Mouse (Mus musculus) cerebellum, adult 11-12 months (tissue): ENCODE measurements around the gene Gpr39.
A peak's percentile ranks its signal among the peaks of the same experiment; 100 is the strongest.

ENCODE experiments used
- DNase-seq: peaks from one replicate; pipeline ENCODE4 v3.0.0; 2022

Gene Gpr39

DNA sequence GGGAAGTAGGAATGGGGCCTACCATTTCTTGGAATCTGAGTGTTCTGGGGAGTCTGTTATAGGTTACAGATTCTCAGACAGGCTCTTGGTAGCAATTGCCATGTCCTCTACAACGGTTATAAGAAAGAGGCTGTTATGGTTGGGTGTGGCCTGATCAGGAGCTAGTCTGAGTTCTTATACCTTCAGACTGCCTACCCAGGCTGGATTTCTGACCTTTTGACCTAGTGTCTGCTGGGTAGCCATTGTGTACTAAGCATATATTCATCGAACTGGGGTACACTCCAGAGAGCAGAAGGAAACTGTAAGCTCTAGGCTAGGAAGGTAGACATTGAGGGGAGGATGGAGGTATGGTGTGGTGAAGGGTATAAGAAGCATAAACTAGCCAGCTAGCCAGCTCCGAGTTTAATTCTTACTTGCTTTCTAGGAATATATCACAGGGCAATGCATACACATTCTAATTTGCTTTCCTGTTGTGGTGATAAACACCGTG, 24.4 kb downstream of the Gpr39 start:
- no peak for DNase-seq

DNA sequence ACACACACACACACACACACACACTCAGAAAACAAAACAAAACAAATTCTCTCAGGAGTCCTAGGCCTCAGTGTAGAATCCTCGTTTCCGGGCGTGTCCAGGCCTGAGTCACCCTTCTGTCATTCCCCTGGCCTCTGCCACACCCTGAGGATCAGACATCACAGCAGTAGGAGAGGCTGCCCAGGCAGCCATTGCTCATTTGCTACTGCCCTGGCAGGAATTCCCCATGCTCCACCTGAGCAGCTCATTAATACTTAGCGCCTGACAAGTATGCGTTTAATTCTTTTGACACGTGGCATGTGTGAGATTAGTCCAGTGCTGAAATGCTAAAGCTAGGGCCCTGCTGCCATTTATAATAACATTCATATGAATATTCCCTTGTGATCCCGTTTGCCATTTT, 25.0 kb downstream of the Gpr39 start:
- DNase-seq: no peak

DNA sequence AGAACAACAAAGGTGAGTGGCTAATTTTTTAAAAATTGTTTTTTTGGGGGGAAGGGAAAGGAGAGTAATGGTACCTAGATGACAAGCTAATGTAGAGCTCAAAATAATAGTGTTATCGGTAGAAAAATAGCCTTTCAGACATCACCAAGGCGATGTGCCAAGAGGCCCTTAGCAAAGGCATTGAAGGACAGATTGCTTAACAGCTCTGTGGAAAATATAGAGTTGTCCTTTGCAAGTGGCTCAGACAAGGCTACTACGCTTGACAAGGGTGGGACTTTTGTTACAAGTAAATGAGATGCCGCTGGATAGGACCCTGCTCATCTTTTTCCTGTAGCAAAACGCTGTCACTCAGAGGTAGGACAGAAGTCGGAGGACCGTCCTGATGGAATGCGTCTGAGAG, 25.5 kb downstream of the Gpr39 start:
- no peak for DNase-seq

GRCm38 (mm10) chr1:125705412-125705811, 28.6 kb downstream of the Gpr39 start:
- no peak for DNase-seq

GRCm38 (mm10) chr1:125715286-125715685, 38.5 kb downstream of the Gpr39 start:
- no peak for DNase-seq

DNA sequence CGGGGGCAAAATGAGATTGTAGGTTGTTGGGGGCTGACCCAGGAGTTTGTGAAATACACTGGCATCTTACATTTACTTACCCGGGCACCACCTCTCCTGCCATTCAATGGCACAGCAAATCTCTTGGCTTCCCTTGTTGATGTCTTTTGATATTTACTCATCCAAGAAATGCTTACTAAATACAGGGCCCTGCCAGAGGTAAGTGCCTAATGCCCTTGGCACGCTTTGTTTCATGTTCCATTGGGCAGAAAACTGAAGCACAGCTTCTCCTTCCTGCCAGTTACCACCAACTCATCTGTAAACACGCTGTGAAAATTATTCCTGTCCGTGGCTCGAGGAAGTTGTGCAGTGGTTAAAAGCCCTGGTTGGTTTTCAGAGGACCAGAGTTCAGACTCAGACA, 39.4 kb downstream of the Gpr39 start:
- no peak for DNase-seq

DNA sequence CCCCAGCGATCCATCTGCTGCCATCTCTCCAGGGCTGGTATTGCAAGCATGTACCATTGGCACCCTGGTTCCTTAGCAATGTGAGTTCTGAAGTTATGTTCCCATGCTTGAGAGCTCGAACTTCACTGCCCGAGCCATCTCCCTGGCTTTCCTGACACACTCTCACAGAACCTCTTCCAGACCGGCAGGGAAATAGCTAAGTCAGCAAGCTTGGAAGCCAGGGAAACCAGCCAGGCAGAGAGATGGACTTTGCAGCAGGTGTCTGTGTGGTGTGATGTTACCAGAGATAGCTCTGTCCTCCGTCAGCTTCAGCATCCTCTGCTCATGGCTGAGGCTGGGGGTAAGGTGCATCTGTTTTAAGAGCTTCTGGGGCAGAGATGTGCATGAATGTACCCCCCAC, 41.1 kb downstream of the Gpr39 start:
- no peak for DNase-seq

- no peak for DNase-seq
Measured at GRCm38 (mm10) chr1:125719127-125719526, 42.3 kb downstream of the Gpr39 start.

GRCm38 (mm10) chr1:125721104-125721758, 44.4 kb downstream of the Gpr39 start:
- no peak for DNase-seq

DNA sequence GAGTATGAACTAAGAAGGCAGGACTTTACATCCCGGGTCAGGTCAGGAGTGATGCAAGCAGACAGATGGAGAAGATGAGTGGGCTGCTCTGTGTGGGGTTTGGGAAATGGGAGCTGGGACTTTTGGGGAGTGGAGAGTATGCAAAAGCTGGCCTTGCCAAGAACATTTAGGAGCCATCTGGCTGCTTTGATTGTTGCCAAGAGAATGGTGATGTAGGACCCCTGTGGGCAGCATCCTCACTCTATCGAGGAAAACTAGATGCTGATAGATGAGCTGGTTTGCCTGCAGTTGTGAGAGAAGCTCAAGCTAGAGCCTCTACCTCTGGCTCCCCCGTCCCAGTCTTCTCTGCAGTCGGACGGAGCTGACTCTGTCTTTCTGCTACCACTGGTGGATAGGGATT, 47.5 kb downstream of the Gpr39 start:
- DNase-seq: no peak

DNA sequence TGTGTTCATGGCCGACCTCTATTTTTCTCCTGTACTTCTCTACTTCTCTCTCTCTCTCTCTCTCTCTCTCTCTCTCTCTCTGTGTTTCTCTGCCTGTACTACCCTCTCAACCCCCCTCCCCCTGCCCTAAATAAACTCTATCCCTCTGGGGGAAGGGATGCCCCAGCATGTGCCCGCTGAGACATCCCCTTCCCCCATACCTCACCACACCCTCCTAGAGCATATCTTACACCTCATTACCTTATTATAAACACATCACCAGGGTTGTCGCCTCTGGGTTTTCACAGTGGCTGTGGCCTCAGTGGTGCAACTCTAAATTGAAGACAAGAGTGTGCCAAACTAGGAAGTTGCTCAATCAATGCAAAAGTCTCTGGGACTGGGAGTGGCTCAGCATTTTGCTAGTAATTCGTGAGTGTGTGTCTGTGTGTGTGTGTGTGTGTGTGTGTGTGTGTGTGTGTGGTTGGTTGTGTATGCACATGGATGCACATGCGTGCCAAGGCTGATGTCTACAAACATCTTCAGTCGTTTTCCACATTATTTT, 52.3 kb downstream of the Gpr39 start:
- DNase-seq: no peak

GRCm38 (mm10) chr1:125729731-125730536, 53.1 kb downstream of the Gpr39 start:
- no peak for DNase-seq

DNA sequence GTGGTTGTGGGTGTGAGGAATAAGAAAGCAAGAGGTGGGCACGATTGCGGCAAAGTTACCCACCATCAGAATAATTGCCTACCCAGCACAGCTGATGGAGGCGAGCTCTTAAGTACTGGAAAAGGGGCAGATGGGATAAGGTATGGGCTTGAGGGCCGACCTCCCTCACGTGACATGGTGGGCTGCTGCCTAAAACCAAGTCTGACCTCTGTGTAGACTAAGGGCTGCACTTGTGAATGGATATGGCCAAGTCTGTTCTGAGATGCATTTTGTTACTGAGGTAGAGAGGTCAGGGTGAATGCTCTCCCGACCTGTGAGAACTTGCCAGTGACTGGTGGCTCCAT, 53.7 kb downstream of the Gpr39 start:
- DNase-seq: no peak

DNA sequence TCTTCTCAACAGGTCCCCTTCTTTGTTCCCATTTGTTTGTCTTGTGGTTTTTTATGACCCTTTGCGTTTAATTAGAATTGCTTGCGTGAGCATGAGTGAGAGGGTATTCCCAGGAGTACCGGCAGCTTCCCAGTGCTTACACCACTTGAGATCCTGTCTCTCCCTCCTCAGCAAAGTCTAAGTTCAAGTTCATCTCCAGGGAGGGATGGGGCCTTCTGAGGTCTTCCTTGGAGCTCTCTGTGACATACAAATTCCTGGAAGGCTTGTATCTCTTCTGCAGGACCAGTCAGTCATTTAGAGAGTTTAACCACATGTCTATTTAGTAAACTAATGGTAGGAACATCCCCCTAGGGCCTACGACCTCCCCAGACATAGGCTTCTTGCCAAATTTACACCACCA, 55.1 kb downstream of the Gpr39 start:
- no peak for DNase-seq

- DNase-seq: no peak
Measured at GRCm38 (mm10) chr1:125744766-125745165, 68.0 kb downstream of the Gpr39 start.

GRCm38 (mm10) chr1:125755335-125755996, 78.7 kb downstream of the Gpr39 start:
- DNase-seq: no peak

DNA sequence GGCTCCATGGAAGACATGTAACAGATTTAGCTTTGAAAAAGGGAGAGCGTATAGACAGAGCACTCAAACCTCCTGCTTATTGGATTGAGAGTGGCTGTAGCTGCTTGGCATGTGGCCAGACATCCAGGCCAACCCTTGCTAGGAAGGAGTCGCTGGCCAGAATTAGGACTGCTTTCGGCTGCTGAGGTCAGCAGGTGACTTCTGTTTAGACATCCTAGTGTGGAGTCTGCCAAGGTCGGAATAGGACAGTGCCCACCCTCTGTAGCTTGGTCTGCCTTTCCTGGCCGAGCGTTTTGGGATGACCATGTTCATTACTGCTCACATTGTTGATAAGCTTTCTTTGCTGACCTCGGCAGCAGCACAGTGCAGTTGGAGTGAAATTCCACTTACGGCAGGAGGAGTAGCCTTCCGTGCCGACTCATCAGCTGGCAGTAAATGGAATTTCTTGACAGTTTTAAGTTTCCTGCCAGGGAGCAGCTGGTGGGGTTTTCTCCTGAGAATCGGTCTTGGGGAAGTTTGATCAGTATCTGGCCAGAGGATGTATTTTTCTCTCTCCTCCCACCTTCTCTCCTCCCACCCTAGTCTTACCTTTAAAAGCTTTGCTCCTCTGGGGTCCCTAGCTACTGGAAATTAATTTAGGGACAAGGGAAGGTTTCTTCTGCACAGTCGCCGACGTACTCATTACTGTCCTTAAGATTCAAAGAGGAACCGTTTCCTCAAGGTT, 83.3 kb downstream of the Gpr39 start:
- peak; percentile 25 for DNase-seq

DNA sequence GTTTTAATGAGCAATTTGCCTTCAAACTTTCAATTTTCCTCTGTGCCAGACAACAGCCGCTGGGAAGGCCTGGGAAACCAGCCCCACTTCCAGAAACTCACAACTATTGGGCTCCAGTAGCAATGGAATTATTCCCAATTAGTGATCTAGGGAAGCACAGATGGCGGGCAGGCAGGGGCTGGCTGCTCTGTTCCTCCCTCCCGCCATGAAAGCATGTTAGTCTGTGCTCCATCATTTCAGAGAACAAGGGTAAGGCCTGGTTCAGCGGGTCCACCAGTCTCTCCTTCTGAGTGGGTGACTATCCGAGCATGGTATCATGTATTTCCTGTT, 83.9 kb downstream of the Gpr39 start:
- DNase-seq: peak; percentile 5

DNA sequence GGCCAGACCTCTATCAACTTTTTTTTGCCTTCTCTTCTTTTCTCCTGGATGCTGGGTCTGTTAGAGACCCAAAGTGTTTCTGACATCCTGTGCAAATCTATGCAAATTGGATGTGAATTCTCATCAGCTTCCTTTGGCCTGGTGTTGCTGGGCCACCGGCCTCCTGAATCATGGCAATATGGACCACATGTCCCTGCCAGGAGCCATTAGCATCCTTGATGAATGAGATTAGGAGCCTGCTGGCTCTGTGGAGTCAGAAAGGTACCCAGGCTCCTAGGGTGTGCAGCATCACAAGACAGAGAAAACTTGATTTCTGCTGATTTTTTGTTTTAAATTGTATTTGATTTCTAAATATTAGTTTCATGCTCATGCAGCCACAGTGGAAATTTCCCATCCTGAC, 85.3 kb downstream of the Gpr39 start:
- DNase-seq: no peak

DNA sequence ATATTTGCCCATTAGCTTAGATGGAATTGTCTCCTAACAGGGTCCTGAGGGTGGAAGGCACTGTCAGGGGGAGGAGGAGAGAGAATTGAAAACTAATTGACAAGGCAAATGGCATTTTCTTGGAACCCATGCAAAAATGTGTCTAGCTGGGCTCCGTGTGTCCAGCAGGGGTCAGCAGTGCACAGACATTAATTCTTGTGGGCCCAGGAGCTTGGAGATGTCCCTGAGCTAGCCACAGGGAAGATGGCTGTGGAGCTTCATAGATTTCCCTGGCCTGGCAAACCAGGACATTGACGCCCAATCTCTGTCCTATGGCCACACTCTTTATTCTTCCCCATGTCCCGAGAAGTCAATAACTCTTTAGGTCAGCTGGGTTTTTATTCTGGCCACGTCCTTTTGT, 113.0 kb downstream of the Gpr39 start:
- DNase-seq: peak; percentile 15

DNA sequence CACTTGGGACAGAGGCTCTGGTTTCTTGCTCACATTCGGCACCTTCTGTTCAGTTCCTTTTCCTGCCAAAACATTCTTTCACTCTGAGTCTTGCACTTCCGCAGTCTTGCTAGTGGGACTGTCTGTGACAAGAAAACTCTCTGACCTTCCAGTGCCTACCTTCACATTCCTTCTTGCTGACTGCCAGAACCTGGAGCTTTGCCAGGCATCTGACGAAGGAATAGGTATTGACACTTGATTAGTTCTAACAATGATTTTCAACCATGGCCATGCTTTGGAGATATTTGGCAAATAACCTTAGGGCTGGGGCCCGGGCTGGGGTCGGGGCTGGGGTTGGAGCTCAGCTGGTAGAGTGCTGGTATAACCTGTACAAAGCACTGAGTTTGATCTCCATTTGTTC, 123.7 kb downstream of the Gpr39 start:
- no peak for DNase-seq

GRCm38 (mm10) chr1:125808426-125808825, 131.6 kb downstream of the Gpr39 start:
- DNase-seq: no peak

DNA sequence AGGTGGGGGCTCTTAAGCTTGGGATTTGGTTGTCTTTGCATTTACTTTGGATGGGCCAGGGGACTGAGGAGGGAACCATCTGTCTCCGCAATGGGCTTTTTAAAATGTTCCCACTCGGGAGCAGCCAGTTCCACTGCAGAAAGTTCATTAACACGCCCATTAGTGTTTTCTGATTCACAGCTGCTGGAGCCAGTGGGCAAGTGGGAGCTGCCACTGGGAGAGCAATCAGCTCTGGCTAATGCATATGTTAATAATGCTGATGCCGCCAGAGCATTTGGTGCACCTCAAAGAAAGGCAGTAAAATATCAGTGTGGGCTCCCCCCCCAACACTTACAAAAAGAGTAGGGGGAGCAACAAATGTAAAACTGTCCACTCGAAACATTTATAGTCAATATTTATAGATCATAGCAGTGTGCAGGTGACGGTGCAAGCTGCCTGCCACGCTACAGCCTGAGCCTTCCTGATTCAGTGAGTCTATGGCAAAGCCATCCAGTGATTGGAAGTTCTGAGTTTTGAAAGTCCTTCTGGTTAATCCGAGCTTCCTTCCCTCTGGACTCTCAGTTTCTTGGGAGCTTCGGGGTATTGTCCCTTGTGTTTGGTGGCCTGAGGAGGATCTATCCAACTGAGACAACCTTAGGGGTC, 136.5 kb downstream of the Gpr39 start:
- DNase-seq: no peak
